Mouse (Mus musculus) lung, postnatal 14 days (tissue): ENCODE results near the gene AY761184.
"Not testable (repeated sequence)": the region's sequence is repeated elsewhere in the genome, so short reads cannot be mapped to it uniquely, and the experiment has no call there.

Experiments used
- DNase-seq: peaks from one replicate; pipeline ENCODE4 v3.0.0; 2021

Gene AY761184

GRCm38 (mm10) chr8:21703545-21703944 lies at the start of gene AY761184:
TSS of gene AY761184 (minus strand) at chr8:21703645.
- not testable (repeated sequence) for DNase-seq

- DNase-seq, result not testable (repeated sequence)
Observed at GRCm38 (mm10) chr8:21665497-21665896, 37.9 kb downstream of the AY761184 start, which contains the start of gene Defa34. TSS of gene Defa34 (plus strand) at chr8:21665797.

- not testable (repeated sequence) for DNase-seq
Observed at GRCm38 (mm10) chr8:21655480-21655879, 48.0 kb downstream of the AY761184 start, which contains the start of gene Defa17. TSS of gene Defa17 (plus strand) at chr8:21655780.
